Mouse (Mus musculus): Measurements from ENCODE around the gene Armc12. TPM values are rescaled to one million over a fixed set of nuclear protein-coding genes. Genes with fewer than 3 reads are reported as not detected.

Armc12 gene
- polyA plus RNA-seq, 1 experiment from 2014 or later: not detected

DNA sequence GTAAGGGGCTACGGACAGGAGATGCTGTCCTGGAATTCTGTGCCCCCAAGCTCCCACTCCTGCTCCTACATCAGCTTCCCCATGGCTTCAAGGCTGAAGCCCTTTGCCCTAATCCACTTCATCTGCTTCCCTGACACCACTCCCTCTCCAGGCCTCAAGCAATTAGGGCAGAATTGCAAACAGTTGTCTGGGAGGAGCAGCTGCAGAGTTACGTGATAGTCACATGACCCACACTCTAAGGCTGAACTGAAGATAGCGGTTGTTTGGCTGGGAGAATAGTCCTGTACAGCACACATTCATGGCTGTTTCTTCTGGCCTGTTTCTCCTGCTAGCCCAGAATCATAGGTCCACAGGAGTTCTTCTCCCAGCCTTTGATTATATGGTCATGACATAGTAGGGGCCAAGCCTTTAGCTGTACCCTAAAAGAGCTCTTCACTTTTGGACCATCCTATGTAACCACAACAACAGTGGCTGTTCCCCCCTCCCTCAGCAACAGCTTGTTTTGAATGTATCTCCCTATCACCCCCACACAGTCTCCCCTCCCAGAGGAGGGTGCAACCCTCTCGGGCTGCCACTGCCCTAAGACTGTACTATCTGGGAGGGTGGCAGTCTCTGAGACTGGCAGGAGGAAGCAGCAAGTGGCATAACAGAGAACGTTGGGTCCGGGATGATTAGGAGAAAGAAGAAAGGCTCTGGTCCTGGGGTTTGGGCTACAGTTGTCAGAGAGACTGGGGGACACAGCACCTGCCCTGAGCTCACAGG, 26.2 kb downstream of the Armc12 start:
- no peak for DNase-seq
- Histone ChIP-seq H3K27me3 (ENCODE audit: insufficient read depth, low read length) (no peaks in the 10 kb centered on the region), H3K4me2 (ENCODE audit: low read depth, low read length) (no peak overlapping the region), H3K9me3 (ENCODE audit: low read length) (no peaks in the 10 kb centered on the region), H3K27ac (ENCODE audit: low read depth) (no peak overlapping the region), H3K4me3 (ENCODE audit: low read depth, low read length) (no peak overlapping the region), H3K4me1 (ENCODE audit: insufficient read depth) (peaks cover 8% of the 10 kb centered on the region), H3K36me3 (replicated peaks; ENCODE audit: insufficient read depth, low read length) (no peaks in the 10 kb centered on the region), H3K9ac (replicated peaks) (no peak overlapping the region; the same call in 1 of the 2 replicates)
- 39% methylated on average over 6 of the region's 6 CpGs for WGBS (ENCODE audit: insufficient replicate concordance)
- no peak for TF ChIP-seq CTCF (IDR thresholded peaks at IDR 0.05; ENCODE audit: low read depth)
- TF ChIP-seq EP300 (IDR thresholded peaks at IDR 0.05; ENCODE audit: low read depth): no peak
- peak; percentile 61 for ATAC-seq

DNA sequence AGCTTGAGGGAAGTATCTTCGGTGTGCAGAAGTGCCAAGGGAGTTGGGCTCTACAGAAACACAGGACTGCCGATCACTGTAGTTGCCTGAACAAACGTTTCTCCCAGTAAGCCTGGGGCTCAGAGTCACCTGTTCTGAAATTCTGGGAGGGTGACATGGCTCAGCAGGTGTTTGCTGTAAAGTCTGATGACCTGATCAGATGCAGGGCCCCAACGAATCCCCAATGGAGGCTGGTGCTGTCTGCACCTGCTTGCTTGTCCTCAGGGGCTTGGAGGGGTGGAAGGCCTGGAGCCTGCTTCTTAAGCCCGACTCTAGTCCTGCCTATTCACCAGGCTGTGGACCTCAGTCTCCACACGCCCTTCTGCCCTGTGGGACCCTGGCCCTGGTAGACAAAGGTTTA, 27.2 kb downstream of the Armc12 start:
- no peak overlapping the region for H3K4me3 ChIP-seq (ENCODE audit: low read depth, low read length)
- ATAC-seq: no peak
- no peak overlapping the region for H3K4me2 ChIP-seq (ENCODE audit: low read depth, low read length)
- 65% methylated on average over 6 of the region's 6 CpGs for WGBS (ENCODE audit: insufficient replicate concordance)
- no peak overlapping the region for H3K9ac ChIP-seq (replicated peaks)
- H3K27ac ChIP-seq (ENCODE audit: low read depth): no peak overlapping the region
- no peaks in the 10 kb centered on the region for H3K27me3 ChIP-seq (ENCODE audit: insufficient read depth, low read length)
- no peaks in the 10 kb centered on the region for H3K9me3 ChIP-seq (ENCODE audit: low read length)
- TF ChIP-seq CTCF (IDR thresholded peaks at IDR 0.05; ENCODE audit: low read depth) (no peak), EP300 (IDR thresholded peaks at IDR 0.05; ENCODE audit: low read depth) (no peak)
- no peaks in the 10 kb centered on the region for H3K36me3 ChIP-seq (replicated peaks; ENCODE audit: insufficient read depth, low read length)
- no peak for DNase-seq
- peaks cover 8% of the 10 kb centered on the region for H3K4me1 ChIP-seq (ENCODE audit: insufficient read depth)

DNA sequence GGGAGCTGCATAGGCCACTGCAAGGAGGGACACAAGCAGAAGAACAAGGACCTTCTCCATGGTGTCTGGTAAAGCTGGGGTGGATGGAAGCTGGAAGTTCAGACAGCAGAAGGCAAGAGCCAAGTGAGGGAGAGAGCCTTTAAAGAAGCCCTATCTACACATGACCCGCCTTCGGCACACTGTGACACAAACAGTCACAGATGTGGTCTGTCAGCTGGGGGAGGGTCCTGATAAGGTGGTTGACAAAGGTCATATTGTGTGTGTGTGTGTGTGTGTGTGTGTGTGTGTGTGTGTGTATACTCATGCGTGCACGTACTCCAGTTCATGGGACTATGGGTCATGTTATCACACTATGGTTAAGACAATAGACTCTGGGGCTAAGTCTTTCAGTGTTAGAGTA, 30.0 kb downstream of the Armc12 start, which contains the start of gene Clps:
Clps (minus strand) TSS at position 169 of the 400 bp plus-strand sequence.
- H3K4me2 ChIP-seq (ENCODE audit: low read depth, low read length): no peak within 1 kb of the TSS
- no peaks in the 10 kb centered on the region for H3K9me3 ChIP-seq (ENCODE audit: low read length)
- no peaks in the 10 kb centered on the region for H3K27me3 ChIP-seq (ENCODE audit: insufficient read depth, low read length)
- H3K4me1 ChIP-seq (ENCODE audit: insufficient read depth): peaks cover 8% of the 10 kb centered on the region
- no peak within 1 kb of the TSS for H3K27ac ChIP-seq (ENCODE audit: low read depth)
- H3K36me3 ChIP-seq (replicated peaks; ENCODE audit: insufficient read depth, low read length): no peaks in the 10 kb centered on the region
- TF ChIP-seq CTCF (IDR thresholded peaks at IDR 0.05; ENCODE audit: low read depth) (no peak), EP300 (IDR thresholded peaks at IDR 0.05; ENCODE audit: low read depth) (no peak)
- 61% methylated on average over 4 of the region's 4 CpGs for WGBS (ENCODE audit: insufficient replicate concordance)
- no peak within 1 kb of the TSS for H3K9ac ChIP-seq (replicated peaks)
- DNase-seq (no peak), ATAC-seq (no peak)
- H3K4me3 ChIP-seq (ENCODE audit: low read depth, low read length): no peak within 1 kb of the TSS

DNA sequence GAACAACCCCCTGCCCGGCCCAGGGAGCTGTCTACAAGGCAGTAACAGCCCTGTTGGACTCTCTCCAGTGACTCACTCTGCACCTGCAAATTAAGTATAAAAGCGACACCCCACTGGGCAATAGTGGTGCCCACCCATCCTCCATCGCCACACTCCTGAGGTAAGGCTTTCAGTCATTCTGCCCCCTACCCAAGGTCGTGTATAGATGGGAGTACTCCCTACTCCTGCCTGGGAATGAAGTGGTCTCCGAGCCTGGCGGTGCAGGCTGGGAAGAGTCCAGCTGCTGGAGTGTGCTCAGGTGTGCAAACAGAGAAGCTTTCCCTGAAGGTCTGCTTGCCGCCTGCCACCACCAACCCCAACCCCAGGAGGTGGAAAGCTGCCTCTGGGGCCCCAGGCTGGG, 31.0 kb downstream of the Armc12 start:
- TF ChIP-seq CTCF (IDR thresholded peaks at IDR 0.05; ENCODE audit: low read depth) (no peak), EP300 (IDR thresholded peaks at IDR 0.05; ENCODE audit: low read depth) (no peak)
- H3K4me3 ChIP-seq (ENCODE audit: low read depth, low read length): no peak overlapping the region
- no peak overlapping the region for H3K9ac ChIP-seq (replicated peaks)
- no peak overlapping the region for H3K27ac ChIP-seq (ENCODE audit: low read depth)
- H3K36me3 ChIP-seq (replicated peaks; ENCODE audit: insufficient read depth, low read length): no peaks in the 10 kb centered on the region
- no peaks in the 10 kb centered on the region for H3K27me3 ChIP-seq (ENCODE audit: insufficient read depth, low read length)
- ATAC-seq: no peak
- DNase-seq: no peak
- peaks cover 5% of the 10 kb centered on the region for H3K4me1 ChIP-seq (ENCODE audit: insufficient read depth)
- H3K9me3 ChIP-seq (ENCODE audit: low read length): no peaks in the 10 kb centered on the region
- 51% methylated on average over 7 of the region's 7 CpGs for WGBS (ENCODE audit: insufficient replicate concordance)
- H3K4me2 ChIP-seq (ENCODE audit: low read depth, low read length): no peak overlapping the region

DNA sequence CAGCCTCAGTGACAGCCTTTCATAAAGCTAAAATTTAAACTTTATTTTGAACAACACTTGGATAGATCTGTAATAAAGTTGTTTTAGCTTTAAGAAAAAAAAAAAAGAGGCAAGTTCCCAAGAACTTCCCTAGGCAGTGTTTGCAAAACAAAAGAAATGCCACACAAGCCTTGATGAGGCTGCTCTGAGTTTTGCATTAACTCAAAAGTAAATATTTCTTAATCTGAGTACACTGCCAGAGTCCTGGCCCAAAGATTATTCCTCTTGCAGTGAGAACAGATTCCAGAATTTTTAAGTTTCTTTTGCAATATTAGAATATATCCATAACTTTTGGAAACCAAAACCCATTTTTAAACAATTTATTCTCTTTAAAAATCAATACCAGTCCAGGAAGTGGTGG, 34.6 kb downstream of the Armc12 start:
- no peak overlapping the region for H3K4me2 ChIP-seq (ENCODE audit: low read depth, low read length)
- DNase-seq (no peak), ATAC-seq (peak; percentile 75)
- no peaks in the 10 kb centered on the region for H3K36me3 ChIP-seq (replicated peaks; ENCODE audit: insufficient read depth, low read length)
- H3K4me1 ChIP-seq (ENCODE audit: insufficient read depth): peaks cover 5% of the 10 kb centered on the region; the same call in 1 of the 2 replicates
- H3K27me3 ChIP-seq (ENCODE audit: insufficient read depth, low read length): no peaks in the 10 kb centered on the region
- no peaks in the 10 kb centered on the region for H3K9me3 ChIP-seq (ENCODE audit: low read length)
- no peak overlapping the region for H3K4me3 ChIP-seq (ENCODE audit: low read depth, low read length)
- 0 out of 2 replicates have a peak overlapping the region, but pooled peaks have one; percentile 44 for H3K27ac ChIP-seq (ENCODE audit: low read depth)
- no peak overlapping the region for H3K9ac ChIP-seq (replicated peaks)
- TF ChIP-seq EP300 (IDR thresholded peaks at IDR 0.05; ENCODE audit: low read depth) (no peak), CTCF (IDR thresholded peaks at IDR 0.05; ENCODE audit: low read depth) (no peak)

DNA sequence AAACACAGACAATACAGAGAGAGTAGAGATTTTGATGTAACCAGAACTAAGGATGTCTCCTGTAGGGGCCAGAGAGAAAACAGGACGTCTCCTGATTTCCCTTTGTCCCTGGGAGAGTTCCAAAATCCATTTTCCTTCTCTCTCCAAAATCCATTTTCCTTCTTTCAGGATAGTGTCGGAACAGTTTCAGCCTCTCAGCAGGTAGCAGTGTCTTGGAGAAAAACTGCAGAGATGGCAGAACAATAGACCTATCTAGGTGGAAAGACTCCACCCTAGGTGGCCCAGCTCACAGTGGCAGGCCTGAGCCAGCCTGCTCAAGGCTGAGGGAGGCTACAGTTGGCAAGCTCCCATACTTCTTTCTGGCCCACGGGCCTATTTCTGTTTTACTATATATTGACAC, 36.9 kb downstream of the Armc12 start:
- H3K36me3 ChIP-seq (replicated peaks; ENCODE audit: insufficient read depth, low read length): no peaks in the 10 kb centered on the region
- ATAC-seq (no peak), DNase-seq (no peak)
- no peak overlapping the region for H3K4me2 ChIP-seq (ENCODE audit: low read depth, low read length)
- no peaks in the 10 kb centered on the region for H3K27me3 ChIP-seq (ENCODE audit: insufficient read depth, low read length)
- 35% methylated on average over 3 of the region's 3 CpGs for WGBS (ENCODE audit: insufficient replicate concordance)
- TF ChIP-seq EP300 (IDR thresholded peaks at IDR 0.05; ENCODE audit: low read depth) (no peak), CTCF (IDR thresholded peaks at IDR 0.05; ENCODE audit: low read depth) (no peak)
- peak overlapping the region; percentile 51; the same call in 1 of the 2 replicates for H3K27ac ChIP-seq (ENCODE audit: low read depth)
- peaks cover 5% of the 10 kb centered on the region; the same call in 1 of the 2 replicates for H3K4me1 ChIP-seq (ENCODE audit: insufficient read depth)
- no peak overlapping the region for H3K9ac ChIP-seq (replicated peaks)
- no peak overlapping the region for H3K4me3 ChIP-seq (ENCODE audit: low read depth, low read length)
- H3K9me3 ChIP-seq (ENCODE audit: low read length): no peaks in the 10 kb centered on the region
